Mouse (Mus musculus): Measurements from ENCODE around the gene Hspbp1.

- TF ChIP-seq POLR2A (IDR thresholded peaks at IDR 0.05; ENCODE audit: insufficient read depth, low read length), result no peak
- TF ChIP-seq CTCF (IDR thresholded peaks at IDR 0.05; ENCODE audit: low read depth, low read length), result no peak
Measured at GRCm38 (mm10) chr7:4719276-4719675, 34.4 kb upstream of the Hspbp1 start.

All from ES-Bruce4 (cell line).